Mouse (Mus musculus): ENCODE measurements around the gene Glipr1l2. TPM values are rescaled to one million over a fixed set of nuclear protein-coding genes. Genes with fewer than 3 reads are reported as not detected.
"Not testable (repeated sequence)": the region's sequence is repeated elsewhere in the genome, so short reads cannot be mapped to it uniquely, and the experiment has no call there.

Glipr1l2 gene
- polyA plus RNA-seq, 1 experiment from 2014 or later, result not detected

- WGBS, result 86% methylated on average over 7 of the region's 7 CpGs
- H3K4me2 ChIP-seq (replicated peaks; ENCODE audit: low read depth, low read length), result no peak overlapping the region
- no peak overlapping the region for H3K27ac ChIP-seq (ENCODE audit: low read length)
Measured at GRCm38 (mm10) chr10:112110401-112110800, 27.2 kb downstream of the Glipr1l2 start.

DNA sequence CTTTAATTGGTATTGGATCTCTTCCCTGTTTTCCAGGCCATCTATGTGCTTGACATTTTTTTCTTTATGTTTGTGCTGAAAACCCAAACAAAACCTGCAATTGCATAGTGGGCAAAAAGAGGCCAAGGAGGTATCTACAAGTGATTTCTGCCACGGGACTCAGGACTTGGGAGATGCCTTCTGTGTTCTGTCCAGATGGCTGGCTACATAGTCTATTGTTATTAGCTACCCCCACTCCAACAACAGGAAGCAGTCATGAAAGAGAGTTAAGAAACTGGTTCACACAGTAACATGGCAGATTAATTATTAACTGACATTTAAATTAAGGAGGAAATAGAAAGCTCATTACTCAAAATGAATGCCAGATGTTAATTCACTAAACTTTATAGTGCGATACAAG, 41.9 kb downstream of the Glipr1l2 start:
- not testable (repeated sequence) for H3K36me3 ChIP-seq (ENCODE audit: control insufficient read depth, insufficient read depth, low read length); H3K27ac ChIP-seq (ENCODE audit: low read length); ATAC-seq (ENCODE audit: insufficient number of reproducible peaks, insufficient read depth, low FRiP score, low read depth); H3K4me1 ChIP-seq (ENCODE audit: control insufficient read depth, insufficient read depth, low read length); H3K4me3 ChIP-seq (ENCODE audit: low read depth, low read length); H3K9me3 ChIP-seq (ENCODE audit: control insufficient read depth, low read depth, low read length); H3K9ac ChIP-seq (replicated peaks; ENCODE audit: low read depth, low read length); H3K27me3 ChIP-seq (ENCODE audit: control insufficient read depth, insufficient read depth, low read length); H3K4me2 ChIP-seq (replicated peaks; ENCODE audit: low read depth, low read length)
- WGBS, result 57% methylated on average over 2 of the region's 2 CpGs

More at GRCm38 (mm10) chr10:112110401-112110800, 27.2 kb downstream of the Glipr1l2 start:
- Histone ChIP-seq H3K4me1 (ENCODE audit: control insufficient read depth, insufficient read depth, low read length) (no peaks in the 10 kb centered on the region), H3K4me3 (ENCODE audit: low read depth, low read length) (no peak overlapping the region), H3K9me3 (ENCODE audit: control insufficient read depth, low read depth, low read length) (no peaks in the 10 kb centered on the region), H3K9ac (replicated peaks; ENCODE audit: low read depth, low read length) (no peak overlapping the region), H3K27me3 (ENCODE audit: control insufficient read depth, insufficient read depth, low read length) (no peaks in the 10 kb centered on the region), H3K36me3 (ENCODE audit: control insufficient read depth, insufficient read depth, low read length) (no peaks in the 10 kb centered on the region)
- ATAC-seq (ENCODE audit: insufficient number of reproducible peaks, insufficient read depth, low FRiP score, low read depth), result no peak

- not testable (repeated sequence) for H3K4me2 ChIP-seq (replicated peaks; ENCODE audit: low read depth, low read length); H3K27ac ChIP-seq (ENCODE audit: low read length); H3K9ac ChIP-seq (replicated peaks; ENCODE audit: low read depth, low read length); H3K36me3 ChIP-seq (ENCODE audit: control insufficient read depth, insufficient read depth, low read length); H3K27me3 ChIP-seq (ENCODE audit: control insufficient read depth, insufficient read depth, low read length); H3K4me1 ChIP-seq (ENCODE audit: control insufficient read depth, insufficient read depth, low read length); ATAC-seq (ENCODE audit: insufficient number of reproducible peaks, insufficient read depth, low FRiP score, low read depth); H3K9me3 ChIP-seq (ENCODE audit: control insufficient read depth, low read depth, low read length); H3K4me3 ChIP-seq (ENCODE audit: low read depth, low read length)
- WGBS, result 76% methylated on average over 6 of the region's 6 CpGs
Measured at GRCm38 (mm10) chr10:112127682-112128230, 44.6 kb downstream of the Glipr1l2 start.

DNA sequence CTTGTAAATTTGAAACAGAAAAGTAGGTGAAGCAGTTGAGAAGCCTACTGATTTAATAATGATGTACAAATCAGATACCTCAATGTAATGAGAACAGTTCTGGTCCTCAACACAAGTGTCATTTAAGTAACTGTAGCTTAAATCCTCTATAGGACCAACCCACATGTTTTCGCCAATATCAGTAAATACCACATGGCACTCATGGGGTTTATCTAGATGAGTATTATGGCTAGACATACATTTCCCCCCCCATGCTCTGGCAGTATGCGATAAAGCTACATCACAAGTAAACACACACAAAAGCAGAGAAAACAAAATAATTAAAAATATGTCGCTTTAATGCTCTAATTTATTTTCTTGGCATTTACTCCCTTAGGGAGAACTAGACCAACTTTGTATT, 49.0 kb downstream of the Glipr1l2 start:
- H3K9ac ChIP-seq (replicated peaks; ENCODE audit: low read depth, low read length), result no peak overlapping the region
- no peaks in the 10 kb centered on the region for H3K9me3 ChIP-seq (ENCODE audit: control insufficient read depth, low read depth, low read length)
- 93% methylated on average over 3 of the region's 3 CpGs for WGBS

GRCm38 (mm10) chr10:112138050-112138870, 55.1 kb downstream of the Glipr1l2 start:
- Histone ChIP-seq H3K9ac (replicated peaks; ENCODE audit: low read depth, low read length) (no peak overlapping the region), H3K36me3 (ENCODE audit: control insufficient read depth, insufficient read depth, low read length) (no peaks in the 10 kb centered on the region), H3K27me3 (ENCODE audit: control insufficient read depth, insufficient read depth, low read length) (no peaks in the 10 kb centered on the region), H3K4me2 (replicated peaks; ENCODE audit: low read depth, low read length) (no peak overlapping the region), H3K27ac (ENCODE audit: low read length) (no peak overlapping the region), H3K9me3 (ENCODE audit: control insufficient read depth, low read depth, low read length) (no peaks in the 10 kb centered on the region), H3K4me3 (ENCODE audit: low read depth, low read length) (no peak overlapping the region), H3K4me1 (ENCODE audit: control insufficient read depth, insufficient read depth, low read length) (no peaks in the 10 kb centered on the region)
- WGBS, result 25% methylated on average over 9 of the region's 9 CpGs
- ATAC-seq (ENCODE audit: insufficient number of reproducible peaks, insufficient read depth, low FRiP score, low read depth), result no peak

More for the DNA sequence above, 49.0 kb downstream of the Glipr1l2 start:
- H3K4me1 ChIP-seq (ENCODE audit: control insufficient read depth, insufficient read depth, low read length), result no peaks in the 10 kb centered on the region
- H3K4me3 ChIP-seq (ENCODE audit: low read depth, low read length), result no peak overlapping the region
- H3K36me3 ChIP-seq (ENCODE audit: control insufficient read depth, insufficient read depth, low read length), result no peaks in the 10 kb centered on the region
- no peak overlapping the region for H3K4me2 ChIP-seq (replicated peaks; ENCODE audit: low read depth, low read length)
- no peak for ATAC-seq (ENCODE audit: insufficient number of reproducible peaks, insufficient read depth, low FRiP score, low read depth)
- H3K27me3 ChIP-seq (ENCODE audit: control insufficient read depth, insufficient read depth, low read length), result no peaks in the 10 kb centered on the region
- H3K27ac ChIP-seq (ENCODE audit: low read length), result no peak overlapping the region

- 43% methylated on average over 6 of the region's 6 CpGs for WGBS
- H3K9me3 ChIP-seq (ENCODE audit: control insufficient read depth, low read depth, low read length), result no peaks in the 10 kb centered on the region
- H3K27me3 ChIP-seq (ENCODE audit: control insufficient read depth, insufficient read depth, low read length), result no peaks in the 10 kb centered on the region
- H3K36me3 ChIP-seq (ENCODE audit: control insufficient read depth, insufficient read depth, low read length), result no peaks in the 10 kb centered on the region
- H3K27ac ChIP-seq (ENCODE audit: low read length), result no peak overlapping the region
- no peak overlapping the region for H3K9ac ChIP-seq (replicated peaks; ENCODE audit: low read depth, low read length)
- no peak overlapping the region for H3K4me2 ChIP-seq (replicated peaks; ENCODE audit: low read depth, low read length)
- H3K4me3 ChIP-seq (ENCODE audit: low read depth, low read length), result no peak overlapping the region
- no peaks in the 10 kb centered on the region for H3K4me1 ChIP-seq (ENCODE audit: control insufficient read depth, insufficient read depth, low read length)
- no peak for ATAC-seq (ENCODE audit: insufficient number of reproducible peaks, insufficient read depth, low FRiP score, low read depth)
Measured at GRCm38 (mm10) chr10:112138871-112139430, 55.8 kb downstream of the Glipr1l2 start.

- WGBS, result 55% methylated on average over 2 of the region's 2 CpGs
- H3K9ac ChIP-seq (replicated peaks; ENCODE audit: low read depth, low read length), result no peak overlapping the region
- no peak overlapping the region for H3K4me2 ChIP-seq (replicated peaks; ENCODE audit: low read depth, low read length)
- H3K4me3 ChIP-seq (ENCODE audit: low read depth, low read length), result no peak overlapping the region
- ATAC-seq (ENCODE audit: insufficient number of reproducible peaks, insufficient read depth, low FRiP score, low read depth), result no peak
- H3K9me3 ChIP-seq (ENCODE audit: control insufficient read depth, low read depth, low read length), result no peaks in the 10 kb centered on the region
- H3K27me3 ChIP-seq (ENCODE audit: control insufficient read depth, insufficient read depth, low read length), result no peaks in the 10 kb centered on the region
- no peaks in the 10 kb centered on the region for H3K36me3 ChIP-seq (ENCODE audit: control insufficient read depth, insufficient read depth, low read length)
- H3K4me1 ChIP-seq (ENCODE audit: control insufficient read depth, insufficient read depth, low read length), result no peaks in the 10 kb centered on the region
- no peak overlapping the region for H3K27ac ChIP-seq (ENCODE audit: low read length)
Measured at GRCm38 (mm10) chr10:112139834-112140233, 56.7 kb downstream of the Glipr1l2 start.
